Mouse (Mus musculus): ENCODE data around the gene Ppp2r5e.

The Ppp2r5e gene

DNA sequence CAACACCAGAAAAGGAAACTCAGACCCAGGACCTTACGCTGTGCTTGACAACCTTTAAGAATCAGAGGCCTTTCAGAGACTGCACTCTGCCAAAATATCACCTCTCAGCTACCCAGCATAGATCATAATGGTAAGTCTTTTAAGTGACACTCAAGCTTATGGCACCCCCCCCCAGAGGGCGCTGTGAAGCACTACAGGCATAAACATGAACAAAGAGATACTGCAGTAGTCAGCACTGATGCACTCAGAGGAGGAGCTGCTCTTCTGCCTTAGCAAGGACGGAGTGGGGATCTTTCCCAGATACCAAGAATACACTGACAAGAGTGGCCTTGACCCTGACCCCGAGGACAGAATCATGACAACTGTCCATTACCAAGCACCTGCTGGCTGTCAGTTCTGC is 23.8 kb downstream of the Ppp2r5e start:
- peak; percentile 46 to 79 for DNase-seq

- no peak for DNase-seq
These were observed 25.9 kb downstream of the Ppp2r5e start for GRCm38 (mm10) chr12:75570138-75570537.

- peak in 1 of 2 experiments; percentile 42 for DNase-seq
These were observed 28.3 kb downstream of the Ppp2r5e start for GRCm38 (mm10) chr12:75567745-75568144.

GRCm38 (mm10) chr12:75565756-75566155 is 30.3 kb downstream of the Ppp2r5e start:
- DNase-seq, result no peak

- no peak for DNase-seq
These were observed 31.5 kb downstream of the Ppp2r5e start for GRCm38 (mm10) chr12:75564498-75564897.

DNA sequence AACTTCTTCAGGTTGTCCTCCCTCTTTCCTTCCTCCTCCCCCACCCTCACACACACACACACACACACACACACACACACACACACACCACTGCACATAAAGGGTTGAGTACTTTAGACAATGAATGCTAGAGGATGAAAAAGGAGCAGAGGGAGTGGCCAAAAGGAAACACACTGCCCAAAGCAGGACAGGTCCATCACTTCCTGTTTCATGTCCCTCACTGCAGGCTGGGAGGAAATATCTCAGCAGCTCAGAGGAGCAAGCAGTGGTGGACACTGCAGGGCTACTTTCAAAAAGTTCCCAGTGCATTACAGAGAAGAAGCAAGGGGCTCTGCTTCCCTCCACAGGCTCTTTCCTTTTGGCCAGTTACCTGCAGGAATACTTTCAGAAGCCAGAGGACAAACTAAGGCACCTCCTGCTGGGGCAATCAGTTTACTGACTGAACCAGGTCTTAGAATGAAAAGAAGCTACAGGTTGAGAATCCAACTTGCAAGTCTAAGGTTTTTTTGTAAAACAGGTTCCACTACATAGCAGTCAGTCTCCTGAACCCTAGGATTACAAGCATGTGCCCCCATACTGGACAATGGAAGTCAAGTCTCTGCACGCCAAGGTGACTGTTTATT is 32.9 kb downstream of the Ppp2r5e start:
- no peak for DNase-seq

DNA sequence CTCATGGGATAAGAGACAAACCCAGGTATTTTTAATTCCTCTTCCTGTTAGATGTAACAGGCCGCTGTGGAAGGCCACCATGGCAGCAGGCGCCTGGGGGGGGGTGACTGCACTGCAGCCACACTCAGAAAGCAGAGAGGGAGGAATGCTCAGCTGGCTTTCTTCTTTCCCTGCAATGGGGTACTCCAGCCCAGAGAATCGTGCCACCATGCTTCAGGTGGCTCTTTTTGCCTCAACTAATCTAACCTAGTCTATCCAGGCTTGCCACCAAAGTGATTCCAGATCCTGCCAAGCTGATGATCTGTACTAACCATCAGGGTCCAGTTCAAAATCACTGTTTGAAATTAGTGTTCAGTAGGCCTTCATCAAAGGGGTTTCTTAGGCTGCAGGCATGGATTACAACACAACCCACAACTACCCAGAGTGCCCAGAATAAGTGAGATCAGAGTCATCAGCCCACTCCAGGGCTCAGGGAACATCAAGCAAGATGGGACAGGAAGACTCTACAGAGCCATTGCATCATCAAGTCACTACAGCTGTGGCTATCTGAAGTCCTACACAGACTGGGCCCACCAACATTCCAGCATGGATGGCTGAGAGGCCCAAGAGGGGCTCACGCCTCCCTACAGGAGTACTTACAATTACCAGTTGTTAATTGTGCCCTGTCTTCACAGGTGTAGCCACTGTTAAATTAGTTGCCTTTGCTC is 35.2 kb downstream of the Ppp2r5e start:
- no peak for DNase-seq

GRCm38 (mm10) chr12:75559196-75559595 is 36.8 kb downstream of the Ppp2r5e start:
- DNase-seq, result no peak

GRCm38 (mm10) chr12:75557813-75558212 is 38.2 kb downstream of the Ppp2r5e start:
- peak; percentile 41 to 67 for DNase-seq

GRCm38 (mm10) chr12:75555032-75555431 is 41.0 kb downstream of the Ppp2r5e start:
- no peak for DNase-seq

GRCm38 (mm10) chr12:75552296-75552695 is 43.7 kb downstream of the Ppp2r5e start:
- DNase-seq, result no peak

DNA sequence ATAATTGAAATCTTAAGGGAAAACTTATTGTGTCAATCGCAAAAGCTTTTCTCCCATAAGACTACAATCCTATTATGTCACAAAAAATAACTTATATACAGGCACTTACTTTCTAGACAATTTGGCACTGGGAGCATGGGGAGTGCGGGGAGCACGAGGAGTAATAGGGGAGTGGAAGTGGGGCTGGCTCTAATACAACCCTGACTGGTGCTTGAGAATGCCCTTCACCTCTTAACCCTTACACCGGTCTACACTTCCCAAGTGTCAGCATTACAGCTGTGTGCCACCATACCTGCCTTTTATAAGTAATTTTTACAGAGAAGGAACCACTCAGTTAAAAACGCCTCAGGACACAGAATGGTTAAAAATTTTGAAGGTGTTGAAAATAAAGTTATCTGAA is 44.4 kb downstream of the Ppp2r5e start:
- no peak for DNase-seq

GRCm38 (mm10) chr12:75548999-75549398 is 47.0 kb downstream of the Ppp2r5e start:
- no peak for DNase-seq

- DNase-seq, result no peak
These were observed 48.9 kb downstream of the Ppp2r5e start for GRCm38 (mm10) chr12:75547174-75547573.

DNA sequence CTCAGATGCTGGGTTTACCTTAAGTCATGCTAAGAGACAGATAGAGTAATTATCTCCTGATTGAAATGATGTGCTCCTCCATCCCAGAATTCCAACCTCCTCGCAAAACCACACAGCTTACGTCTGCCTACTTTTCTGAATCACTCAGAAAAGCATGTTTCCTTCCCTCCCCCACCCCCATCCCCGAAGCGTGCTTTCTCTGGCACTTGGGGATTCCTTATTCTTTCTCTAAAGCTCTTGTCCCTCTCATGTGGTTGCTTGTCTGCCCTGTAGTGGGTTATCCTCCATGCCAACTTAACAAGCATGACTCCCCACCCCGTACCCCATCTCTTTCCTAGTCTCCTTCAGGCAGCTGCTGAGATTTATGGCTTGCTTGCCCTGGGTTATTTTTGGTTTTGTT is 49.8 kb downstream of the Ppp2r5e start:
- no peak for DNase-seq

GRCm38 (mm10) chr12:75545431-75545925 is 50.6 kb downstream of the Ppp2r5e start:
- DNase-seq, result peak; percentile 42 to 70

- no peak for DNase-seq
These were observed 51.4 kb downstream of the Ppp2r5e start for GRCm38 (mm10) chr12:75544666-75545065.

DNA sequence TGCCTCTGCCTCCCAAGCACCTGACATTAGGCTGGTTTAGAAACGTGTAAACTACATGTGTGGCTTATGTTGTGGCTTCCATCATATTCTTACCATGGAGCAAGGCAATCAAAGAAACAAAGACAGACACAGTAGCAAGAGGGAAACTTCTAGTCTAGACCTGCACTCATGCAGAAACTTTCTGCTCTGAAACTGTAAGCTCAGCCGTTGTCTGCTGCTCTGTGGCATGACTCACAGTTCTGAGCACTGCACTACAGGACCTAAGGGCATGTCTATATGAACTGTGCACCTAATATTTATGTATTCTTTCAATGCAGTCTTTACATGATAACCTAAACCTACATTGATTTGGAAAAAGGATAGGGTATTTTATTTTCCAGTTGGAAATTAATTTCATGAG is 51.8 kb downstream of the Ppp2r5e start:
- no peak for DNase-seq

- no peak for DNase-seq
These were observed 52.7 kb downstream of the Ppp2r5e start for GRCm38 (mm10) chr12:75543346-75543745.

- DNase-seq, result no peak
These were observed 55.3 kb downstream of the Ppp2r5e start for GRCm38 (mm10) chr12:75540621-75541171.

- no peak for DNase-seq
These were observed 56.8 kb downstream of the Ppp2r5e start for GRCm38 (mm10) chr12:75539228-75539627.

DNA sequence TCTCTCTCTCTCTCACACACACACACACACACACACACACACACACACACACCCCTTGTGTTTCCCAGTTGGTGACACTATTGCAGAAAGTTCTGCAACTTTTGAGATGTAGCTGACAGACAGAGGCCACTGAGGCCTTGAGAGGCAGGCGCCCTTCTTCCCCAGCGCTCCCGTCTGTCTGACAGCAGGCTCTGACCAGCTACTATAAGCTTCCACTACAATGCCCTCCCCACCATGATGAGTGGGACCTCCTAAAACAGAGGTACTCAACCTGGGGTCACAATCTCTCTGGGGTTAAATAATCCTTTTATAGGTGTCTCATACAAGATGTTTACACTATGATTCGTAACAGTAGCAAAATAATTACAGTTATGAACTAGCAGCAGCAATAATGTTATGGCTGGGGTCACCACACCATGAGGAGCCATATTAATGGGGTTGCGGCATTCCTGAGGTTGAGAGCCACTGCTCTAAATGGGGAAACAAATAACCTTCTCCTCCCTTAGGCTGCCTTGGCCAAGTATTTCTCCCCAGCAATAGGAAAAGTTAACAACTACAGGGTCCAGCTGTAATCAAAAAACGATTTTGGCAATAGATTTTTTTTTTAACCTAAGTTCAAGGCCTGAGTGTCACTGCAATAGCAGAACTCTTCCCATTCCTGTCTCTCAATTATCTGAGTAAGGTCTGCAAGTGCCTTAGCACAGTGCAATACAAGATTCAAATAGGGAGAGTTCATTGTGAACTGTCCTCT is 58.2 kb downstream of the Ppp2r5e start:
- DNase-seq, result no peak

GRCm38 (mm10) chr12:75537019-75537672 is 58.9 kb downstream of the Ppp2r5e start:
- no peak for DNase-seq

Data from kidney, postnatal 36 days (tissue).